Mouse (Mus musculus) kidney, postnatal 0 days (tissue): ENCODE measurements around the gene Slamf7. TPM values are rescaled to one million over a fixed set of nuclear protein-coding genes. Genes with fewer than 3 reads are reported as not detected.
"Not testable (repeated sequence)": the region's sequence is repeated elsewhere in the genome, so short reads cannot be mapped to it uniquely, and the experiment has no call there.

Experiments used
- ATAC-seq: fragments of 200-750 bp; cut with Nextera tagmentation; replicated peaks from 2 replicates; pipeline ENCODE4 v1.8.0; 2017; ENCODE audit warnings: low read depth, moderate number of reproducible peaks, moderate TSS enrichment, moderate library complexity; ENCODE audit not compliant: low FRiP score
- DNase-seq: peaks from one replicate; pipeline ENCODE4 v3.0.0-alpha.2; 2016; ENCODE audit warnings: low spot score
- H3K27ac ChIP-seq: fragments of 300-500 bp; sonication (generic); 2 replicates; pipeline ENCODE4 v1.5.1; 2014; ENCODE audit warnings: mild to moderate bottlenecking
- H3K27me3 ChIP-seq: fragments of 300-500 bp; sonication (generic); 2 replicates; pipeline ENCODE4 v1.6.1; 2014; ENCODE audit warnings: low read length, mixed read lengths; ENCODE audit not compliant: insufficient read depth
- H3K36me3 ChIP-seq: fragments of 300-500 bp; sonication (generic); 2 replicates; pipeline ENCODE4 v1.6.1; 2014; ENCODE audit warnings: low read length, mixed read lengths; ENCODE audit not compliant: insufficient read depth
- H3K4me1 ChIP-seq: fragments of 300-500 bp; sonication (generic); replicated peaks from 2 replicates; pipeline ENCODE4 v1.6.1; 2014; ENCODE audit warnings: antibody characterized with exemption, low read length, mixed read lengths; ENCODE audit not compliant: insufficient read depth
- H3K4me2 ChIP-seq: fragments of 300-500 bp; sonication (generic); 2 replicates; pipeline ENCODE4 v1.6.1; 2014; ENCODE audit warnings: mild to moderate bottlenecking, low read length, moderate library complexity, mixed read lengths
- H3K4me3 ChIP-seq: fragments of 300-500 bp; sonication (generic); replicated peaks from 2 replicates; pipeline ENCODE4 v1.5.1; 2014; ENCODE audit warnings: low read depth, low read length
- H3K9ac ChIP-seq: fragments of 300-500 bp; sonication (generic); 2 replicates; pipeline ENCODE4 v1.6.1; 2014; ENCODE audit warnings: low read depth, low read length
- H3K9me3 ChIP-seq: fragments of 300-500 bp; sonication (generic); replicated peaks from 2 replicates; pipeline ENCODE4 v1.6.1; 2016; ENCODE audit warnings: low read length, inconsistent platforms, mixed read lengths
- CTCF ChIP-seq: IDR thresholded peaks from 2 replicates; pipeline ENCODE4 v1.5.1; 2016; ENCODE audit warnings: antibody characterized with exemption, low read depth, mild to moderate bottlenecking, moderate library complexity
- WGBS: fragments of 180-500 bp; shearing (Covaris S2); extraction: QIAGEN DNeasy Blood & Tissue Kit; methylation state at CpG from one replicate; pipeline ENCODE4 v1.1.7; 2014; 5-methylcytosine and 5-hydroxymethylcytosine counted together
- polyA plus RNA-seq: library from polyadenylated mRNA; unstranded; fragments of >200 nt; fragmentation: Nextera tagmentation; extraction: Ambion mirVana; gene quantifications from 2 replicates; pipeline ENCODE4 v1.2.1, GENCODE M21; 2015

Gene Slamf7
- polyA plus RNA-seq, 1 experiment from 2014 or later = not detected

GRCm38 (mm10) chr1:171681009-171681408 lies 28.2 kb upstream of the Slamf7 start:
- Histone ChIP-seq H3K4me2 (no peak overlapping the region), H3K36me3 (no peaks in the 10 kb centered on the region), H3K4me3 (no peak overlapping the region), H3K9ac (no peak overlapping the region), H3K9me3 (no peaks in the 10 kb centered on the region), H3K27me3 (no peaks in the 10 kb centered on the region), H3K27ac (no peak overlapping the region), H3K4me1 (no peaks in the 10 kb centered on the region)
- DNase-seq = no peak
- 77% methylated on average over 7 of the region's 7 CpGs for WGBS
- TF ChIP-seq CTCF = no peak
- no peak for ATAC-seq

GRCm38 (mm10) chr1:171677721-171678120 lies 24.9 kb upstream of the Slamf7 start:
- ATAC-seq = no peak
- no peak overlapping the region for H3K27ac ChIP-seq
- no peak overlapping the region for H3K4me3 ChIP-seq
- DNase-seq = no peak
- TF ChIP-seq CTCF = no peak
- H3K36me3 ChIP-seq = no peaks in the 10 kb centered on the region
- no peaks in the 10 kb centered on the region for H3K27me3 ChIP-seq
- 84% methylated on average over 1 of the region's 1 CpGs for WGBS
- H3K9ac ChIP-seq = no peak overlapping the region
- H3K4me1 ChIP-seq = no peaks in the 10 kb centered on the region
- H3K9me3 ChIP-seq = no peaks in the 10 kb centered on the region
- no peak overlapping the region for H3K4me2 ChIP-seq

- ATAC-seq = no peak
- no peak for DNase-seq
- Histone ChIP-seq H3K27ac (no peak overlapping the region), H3K9me3 (no peaks in the 10 kb centered on the region), H3K27me3 (no peaks in the 10 kb centered on the region), H3K4me2 (no peak overlapping the region), H3K36me3 (no peaks in the 10 kb centered on the region), H3K4me3 (no peak overlapping the region), H3K4me1 (no peaks in the 10 kb centered on the region), H3K9ac (no peak overlapping the region)
- no peak for TF ChIP-seq CTCF
- WGBS = 68% methylated on average over 1 of the region's 1 CpGs
Observed at GRCm38 (mm10) chr1:171674467-171674866, 21.6 kb upstream of the Slamf7 start.

- Histone ChIP-seq H3K4me3 (no peak overlapping the region), H3K36me3 (no peaks in the 10 kb centered on the region), H3K4me2 (no peak overlapping the region), H3K27me3 (no peaks in the 10 kb centered on the region), H3K9ac (no peak overlapping the region), H3K9me3 (no peaks in the 10 kb centered on the region), H3K27ac (no peak overlapping the region), H3K4me1 (no peaks in the 10 kb centered on the region)
- ATAC-seq (no peak), DNase-seq (no peak)
- 77% methylated on average over 5 of the region's 5 CpGs for WGBS
- TF ChIP-seq CTCF = no peak
Observed at GRCm38 (mm10) chr1:171672854-171673475, 20.1 kb upstream of the Slamf7 start.

- not testable (repeated sequence) for H3K4me2 ChIP-seq, H3K27me3 ChIP-seq, DNase-seq, H3K36me3 ChIP-seq, H3K9ac ChIP-seq, ATAC-seq, H3K27ac ChIP-seq, H3K4me1 ChIP-seq, H3K4me3 ChIP-seq, H3K9me3 ChIP-seq
- 88% methylated on average over 2 of the region's 2 CpGs for WGBS
- peak; percentile 24; the same call in 1 of the 2 replicates for TF ChIP-seq CTCF
Observed at GRCm38 (mm10) chr1:171672451-171672850, 19.6 kb upstream of the Slamf7 start.

- no peaks in the 10 kb centered on the region for H3K36me3 ChIP-seq
Observed at GRCm38 (mm10) chr1:171667160-171667559, 14.3 kb upstream of the Slamf7 start.

GRCm38 (mm10) chr1:171666350-171666749 lies 13.5 kb upstream of the Slamf7 start:
- Histone ChIP-seq H3K27me3 (no peaks in the 10 kb centered on the region), H3K27ac (no peak overlapping the region), H3K9ac (no peak overlapping the region), H3K9me3 (no peaks in the 10 kb centered on the region), H3K4me1 (no peaks in the 10 kb centered on the region), H3K4me2 (no peak overlapping the region), H3K36me3 (no peaks in the 10 kb centered on the region), H3K4me3 (no peak overlapping the region)
- 85% methylated on average over 6 of the region's 6 CpGs for WGBS
- TF ChIP-seq CTCF = no peak
- DNase-seq = no peak
- no peak for ATAC-seq

More at GRCm38 (mm10) chr1:171667160-171667559, 14.3 kb upstream of the Slamf7 start:
- H3K9me3 ChIP-seq = no peaks in the 10 kb centered on the region
- H3K27ac ChIP-seq = no peak overlapping the region
- H3K4me3 ChIP-seq = no peak overlapping the region
- H3K9ac ChIP-seq = no peak overlapping the region
- WGBS = 79% methylated on average over 1 of the region's 1 CpGs
- no peak for TF ChIP-seq CTCF
- no peak for DNase-seq
- no peak for ATAC-seq
- no peaks in the 10 kb centered on the region for H3K27me3 ChIP-seq
- no peaks in the 10 kb centered on the region for H3K4me1 ChIP-seq
- no peak overlapping the region for H3K4me2 ChIP-seq
